Comparison of ENCODE assay signal across 26 mouse cellular contexts in the genomic region with DNA sequence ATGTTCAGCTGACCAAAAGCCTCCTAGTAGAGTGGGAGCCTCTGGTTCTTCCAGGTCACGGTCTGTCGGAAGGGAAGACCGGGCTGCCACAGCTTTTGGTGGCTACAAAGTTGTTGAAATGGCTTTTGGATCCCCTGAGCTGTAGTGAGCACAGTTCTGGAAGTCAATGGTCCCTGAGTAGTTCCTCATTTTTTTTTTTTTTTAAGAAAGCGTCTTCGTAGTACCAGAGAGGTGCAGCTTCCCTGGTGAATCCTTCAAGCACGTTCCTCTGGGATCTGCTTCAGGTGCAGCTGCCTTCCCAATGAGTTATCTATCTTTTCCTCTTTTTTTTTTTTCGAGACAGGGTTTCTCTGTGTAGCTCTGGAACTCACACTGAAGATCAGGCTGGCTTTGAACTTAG. TPM values are rescaled to one million over a fixed set of nuclear protein-coding genes. Genes with fewer than 3 reads are reported as not detected.
"Had no signal": no experiment of that assay in that cellular context is flagged by ENCODE, and none has a peak within 500 bp of the region (broad histone marks: within the 10 kb centered on the region; RNA-seq: fewer than 3 reads in every experiment).

No protein-coding gene starts in this region.

- ATAC-seq: hindbrain, embryonic 16.5 days; inflammation-experienced regulatory T-cells, adult 6 months; intestine, embryonic 15.5 days; intestine, postnatal 0 days; liver, embryonic 12.5 days had no signal

- H3K27ac ChIP-seq: heart, embryonic 10.5 days; hindbrain, embryonic 14.5 days; intestine, embryonic 15.5 days; layer of hippocampus, adult 2 months; left cerebral cortex, adult 2 months; limb, embryonic 13.5 days; limb, embryonic 15.5 days; liver, embryonic 12.5 days; liver, embryonic 14.5 days had no signal

- H3K36me3 ChIP-seq: heart, embryonic 10.5 days; heart, embryonic 12.5 days; intestine, embryonic 15.5 days; limb, embryonic 13.5 days; limb, embryonic 15.5 days; liver, embryonic 12.5 days had no signal

- DNase-seq: gastrocnemius, postnatal 14 days; gastrocnemius, postnatal 36 days; heart, adult 18-20 months; heart, postnatal 10 days; kidney, adult 18-20 months; kidney, adult 8-10 months; kidney, postnatal 10 days; kidney, postnatal 25 days; kidney, postnatal 4 days; left cerebral cortex, postnatal 4 days had no signal

- H3K27me3 ChIP-seq: heart, embryonic 12.5 days; intestine, embryonic 15.5 days; limb, embryonic 13.5 days; limb, embryonic 15.5 days had no signal

- H3K4me2 ChIP-seq: heart, embryonic 12.5 days; hindbrain, embryonic 14.5 days; intestine, embryonic 15.5 days; limb, embryonic 13.5 days; limb, embryonic 15.5 days; liver, embryonic 12.5 days had no signal

- H3K4me1 ChIP-seq: liver, embryonic 12.5 days had no signal

- H3K9me3 ChIP-seq: heart, embryonic 10.5 days; heart, embryonic 12.5 days; intestine, embryonic 15.5 days; limb, embryonic 15.5 days; liver, embryonic 12.5 days had no signal

- H3K4me3 ChIP-seq: heart, embryonic 10.5 days; heart, embryonic 12.5 days; intestine, embryonic 15.5 days; layer of hippocampus, adult 2 months; left cerebral cortex, adult 2 months; limb, embryonic 13.5 days; limb, embryonic 15.5 days; liver, embryonic 12.5 days had no signal

- H3K9ac ChIP-seq: heart, embryonic 12.5 days; hindbrain, embryonic 14.5 days; intestine, embryonic 15.5 days; limb, embryonic 13.5 days; limb, embryonic 15.5 days; liver, embryonic 12.5 days; liver, embryonic 14.5 days had no signal

RNA-seq across cellular contexts. Expression of a gene that starts 4.6 kb away (rescaled TPM):
- total RNA-seq: gastrocnemius, adult 8-10 months; gastrocnemius, postnatal 36 days; hematopoietic stem cell, adult 5-6 weeks; layer of hippocampus, adult 2 months; layer of hippocampus, postnatal 25 days; left cerebral cortex, postnatal 4 days had no signal
